Mouse (Mus musculus): Measurements from ENCODE around the gene Nln. TPM values are rescaled to one million over a fixed set of nuclear protein-coding genes. Genes with fewer than 3 reads are reported as not detected.

Gene Nln
- polyA plus RNA-seq, 1 experiment = 10.8 TPM

DNA sequence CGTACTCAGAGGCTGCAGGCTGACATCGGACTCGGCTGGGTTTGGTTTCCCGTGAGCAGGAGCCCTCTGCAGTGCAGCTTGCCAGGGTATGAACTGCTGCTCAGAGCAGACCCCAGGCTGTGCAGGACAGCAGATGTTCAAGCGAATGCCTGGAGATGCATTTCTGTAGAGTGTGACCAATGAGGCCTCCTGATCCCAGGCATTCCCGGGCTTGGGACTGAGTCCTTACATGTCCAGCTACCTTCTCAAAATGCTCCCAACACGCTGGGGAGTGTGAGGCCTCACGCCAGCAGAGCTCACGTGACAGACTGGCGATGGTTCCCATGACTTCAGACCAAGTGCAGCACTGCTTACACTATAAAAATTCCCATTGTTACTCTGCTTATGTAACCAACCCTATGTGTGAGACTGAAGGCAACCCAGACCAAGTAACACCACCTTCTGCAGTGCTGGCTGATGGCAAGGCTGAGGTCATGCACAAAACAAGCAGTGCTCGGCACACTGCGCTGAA, 77.5 kb downstream of the Nln start:
- no peak overlapping the region for H3ac ChIP-seq (ENCODE audit: control insufficient read depth, insufficient read length)
- peaks cover 3% of the 10 kb centered on the region for H3K36me3 ChIP-seq (ENCODE audit: control insufficient read depth, insufficient read depth)
- no peaks in the 10 kb centered on the region for H3K27me3 ChIP-seq (ENCODE audit: control insufficient read depth, insufficient read depth, insufficient read length)
- H3K4me2 ChIP-seq (ENCODE audit: low read depth) = no peak overlapping the region
- no peak for TF ChIP-seq SRF (IDR thresholded peaks at IDR 0.05; ENCODE audit: control insufficient read depth, insufficient read length, low read depth)
- no peak for TF ChIP-seq POLR2AphosphoS2 (IDR thresholded peaks at IDR 0.05; ENCODE audit: insufficient read length, low read depth)
- TF ChIP-seq MYOG (IDR thresholded peaks at IDR 0.05; ENCODE audit: control insufficient read depth in 1 of 3, insufficient read depth in 1 of 3, insufficient read length in 2 of 3, low read depth in 2 of 3) = no peak
- no peaks in the 10 kb centered on the region for H3K79me2 ChIP-seq (ENCODE audit: control insufficient read depth, insufficient read depth)
- H3K4me3 ChIP-seq = no peak overlapping the region

DNA sequence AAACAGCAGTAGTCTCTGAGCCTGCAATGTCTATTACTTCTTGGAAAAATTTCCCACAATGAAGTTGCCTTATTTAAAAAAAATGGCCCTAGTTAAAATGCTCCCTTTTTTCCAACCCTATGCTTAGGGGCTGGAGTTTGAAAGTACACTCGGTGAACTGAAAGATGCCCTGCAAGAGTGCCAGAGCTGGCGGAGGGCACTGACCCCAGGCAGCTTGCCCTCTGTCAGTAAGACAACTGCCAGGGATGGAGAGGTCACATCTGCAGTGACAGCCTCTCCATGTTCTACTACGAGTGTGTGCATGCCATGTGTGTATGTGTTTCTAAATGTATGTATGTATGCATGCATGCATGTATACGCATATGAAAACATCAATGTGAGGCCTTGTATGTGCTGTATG, 78.5 kb downstream of the Nln start:
- no peak overlapping the region for H3K4me3 ChIP-seq
- TF ChIP-seq MYOD1 (IDR thresholded peaks at IDR 0.05; ENCODE audit: control insufficient read depth in 1 of 3, insufficient read length in 2 of 3, low read depth in 2 of 3) = no peak
- TF ChIP-seq E2F4 (IDR thresholded peaks at IDR 0.05; ENCODE audit: insufficient read depth) = no peak
- no peak for TF ChIP-seq REST (IDR thresholded peaks at IDR 0.05; ENCODE audit: insufficient read depth, insufficient read length)
- no peak for TF ChIP-seq MAX (IDR thresholded peaks at IDR 0.05; ENCODE audit: low read depth)
- no peak for TF ChIP-seq SRF (IDR thresholded peaks at IDR 0.05; ENCODE audit: control insufficient read depth, insufficient read length, low read depth)
- no peak for TF ChIP-seq USF1 (IDR thresholded peaks at IDR 0.05; ENCODE audit: low read depth)
- no peak for TF ChIP-seq CEBPB (IDR thresholded peaks at IDR 0.05; ENCODE audit: insufficient read depth, poor library complexity, severe bottlenecking)
- TF ChIP-seq TCF3 (IDR thresholded peaks at IDR 0.05; ENCODE audit: insufficient read length, low read depth) = no peak
- no peak for TF ChIP-seq POLR2AphosphoS2 (IDR thresholded peaks at IDR 0.05; ENCODE audit: insufficient read length, low read depth)
- no peak for TF ChIP-seq MYOG (IDR thresholded peaks at IDR 0.05; ENCODE audit: control insufficient read depth in 1 of 3, insufficient read depth in 1 of 3, insufficient read length in 2 of 3, low read depth in 2 of 3)
- no peak for TF ChIP-seq POLR2A (IDR thresholded peaks at IDR 0.05; ENCODE audit: insufficient read length, low read depth)
- no peak for TF ChIP-seq TCF12 (IDR thresholded peaks at IDR 0.05; ENCODE audit: insufficient read depth, poor library complexity, severe bottlenecking)
- no peak overlapping the region for H3K4me2 ChIP-seq (ENCODE audit: low read depth)
- no peaks in the 10 kb centered on the region for H3K79me2 ChIP-seq (ENCODE audit: control insufficient read depth, insufficient read depth)
- H3K36me3 ChIP-seq (ENCODE audit: control insufficient read depth, insufficient read depth) = peaks cover 3% of the 10 kb centered on the region
- no peak overlapping the region for H3ac ChIP-seq (ENCODE audit: control insufficient read depth, insufficient read length)
- H3K27me3 ChIP-seq (ENCODE audit: control insufficient read depth, insufficient read depth, insufficient read length) = no peaks in the 10 kb centered on the region

DNA sequence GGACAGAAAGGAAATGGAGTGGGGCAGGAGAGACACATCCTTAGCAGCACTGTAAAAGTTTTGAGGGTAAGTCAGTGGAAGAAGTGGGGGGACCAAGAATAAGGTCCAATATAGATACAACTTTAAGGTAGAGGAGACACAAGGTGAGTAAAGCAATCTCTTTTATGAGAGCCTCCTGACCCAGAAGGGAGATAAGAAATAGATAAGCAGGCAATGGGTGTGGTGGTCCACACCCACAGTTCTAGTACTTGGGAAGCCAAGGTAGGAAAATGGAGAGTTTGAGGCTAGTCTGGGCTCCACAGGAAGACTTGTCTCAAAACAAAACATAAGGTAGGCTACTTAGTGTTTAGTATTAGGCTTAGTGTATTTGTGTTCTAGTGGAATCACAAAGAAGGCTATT, 79.9 kb downstream of the Nln start:
- TF ChIP-seq CEBPB (IDR thresholded peaks at IDR 0.05; ENCODE audit: insufficient read depth, poor library complexity, severe bottlenecking) (no peak), MAX (IDR thresholded peaks at IDR 0.05; ENCODE audit: low read depth) (no peak), USF1 (IDR thresholded peaks at IDR 0.05; ENCODE audit: low read depth) (no peak), POLR2A (IDR thresholded peaks at IDR 0.05; ENCODE audit: insufficient read length, low read depth) (no peak), E2F4 (IDR thresholded peaks at IDR 0.05; ENCODE audit: insufficient read depth) (no peak), MYOD1 (IDR thresholded peaks at IDR 0.05; ENCODE audit: control insufficient read depth in 1 of 3, insufficient read length in 2 of 3, low read depth in 2 of 3) (no peak), TCF3 (IDR thresholded peaks at IDR 0.05; ENCODE audit: insufficient read length, low read depth) (no peak), SRF (IDR thresholded peaks at IDR 0.05; ENCODE audit: control insufficient read depth, insufficient read length, low read depth) (no peak), TCF12 (IDR thresholded peaks at IDR 0.05; ENCODE audit: insufficient read depth, poor library complexity, severe bottlenecking) (no peak), REST (IDR thresholded peaks at IDR 0.05; ENCODE audit: insufficient read depth, insufficient read length) (no peak), POLR2AphosphoS2 (IDR thresholded peaks at IDR 0.05; ENCODE audit: insufficient read length, low read depth) (no peak), MYOG (IDR thresholded peaks at IDR 0.05; ENCODE audit: control insufficient read depth in 1 of 3, insufficient read depth in 1 of 3, insufficient read length in 2 of 3, low read depth in 2 of 3) (no peak)
- Histone ChIP-seq H3ac (ENCODE audit: control insufficient read depth, insufficient read length) (no peak overlapping the region), H3K4me3 (no peak overlapping the region)

DNA sequence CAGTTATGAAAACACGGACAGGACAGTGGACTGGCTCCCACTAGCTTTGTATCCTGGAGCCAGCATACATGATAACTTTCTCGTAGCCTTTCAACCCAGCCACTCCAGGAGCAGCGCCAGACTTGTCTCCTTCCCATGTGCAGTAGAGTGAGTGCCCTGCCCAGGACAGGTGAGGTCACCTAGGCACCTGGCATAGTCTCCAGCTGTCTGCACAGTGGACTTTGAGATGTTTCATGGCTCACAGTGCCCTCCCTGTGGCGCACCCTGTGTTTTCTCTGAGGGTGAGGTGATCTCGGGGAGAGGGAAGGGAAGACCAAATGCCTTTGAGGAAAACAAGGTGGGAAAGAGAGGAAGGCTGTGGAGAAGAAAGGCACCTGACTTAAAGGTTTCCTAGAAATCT, 80.3 kb downstream of the Nln start:
- H3K79me2 ChIP-seq (ENCODE audit: control insufficient read depth, insufficient read depth) = no peaks in the 10 kb centered on the region
- H3K4me3 ChIP-seq = no peak overlapping the region
- H3ac ChIP-seq (ENCODE audit: control insufficient read depth, insufficient read length) = no peak overlapping the region
- H3K36me3 ChIP-seq (ENCODE audit: control insufficient read depth, insufficient read depth) = peaks cover 3% of the 10 kb centered on the region
- TF ChIP-seq REST (IDR thresholded peaks at IDR 0.05; ENCODE audit: insufficient read depth, insufficient read length) = no peak
- TF ChIP-seq USF1 (IDR thresholded peaks at IDR 0.05; ENCODE audit: low read depth) = no peak
- no peak for TF ChIP-seq TCF12 (IDR thresholded peaks at IDR 0.05; ENCODE audit: insufficient read depth, poor library complexity, severe bottlenecking)
- no peak for TF ChIP-seq MYOD1 (IDR thresholded peaks at IDR 0.05; ENCODE audit: control insufficient read depth in 1 of 3, insufficient read length in 2 of 3, low read depth in 2 of 3)
- TF ChIP-seq CEBPB (IDR thresholded peaks at IDR 0.05; ENCODE audit: insufficient read depth, poor library complexity, severe bottlenecking) = no peak
- TF ChIP-seq E2F4 (IDR thresholded peaks at IDR 0.05; ENCODE audit: insufficient read depth) = no peak
- no peak for TF ChIP-seq POLR2AphosphoS2 (IDR thresholded peaks at IDR 0.05; ENCODE audit: insufficient read length, low read depth)
- TF ChIP-seq POLR2A (IDR thresholded peaks at IDR 0.05; ENCODE audit: insufficient read length, low read depth) = no peak
- no peak overlapping the region for H3K4me2 ChIP-seq (ENCODE audit: low read depth)
- no peaks in the 10 kb centered on the region for H3K27me3 ChIP-seq (ENCODE audit: control insufficient read depth, insufficient read depth, insufficient read length)

More for the DNA sequence above, 79.9 kb downstream of the Nln start:
- no peak overlapping the region for H3K4me2 ChIP-seq (ENCODE audit: low read depth)
- H3K27me3 ChIP-seq (ENCODE audit: control insufficient read depth, insufficient read depth, insufficient read length) = no peaks in the 10 kb centered on the region
- no peaks in the 10 kb centered on the region for H3K79me2 ChIP-seq (ENCODE audit: control insufficient read depth, insufficient read depth)
- H3K36me3 ChIP-seq (ENCODE audit: control insufficient read depth, insufficient read depth) = peaks cover 3% of the 10 kb centered on the region

DNA sequence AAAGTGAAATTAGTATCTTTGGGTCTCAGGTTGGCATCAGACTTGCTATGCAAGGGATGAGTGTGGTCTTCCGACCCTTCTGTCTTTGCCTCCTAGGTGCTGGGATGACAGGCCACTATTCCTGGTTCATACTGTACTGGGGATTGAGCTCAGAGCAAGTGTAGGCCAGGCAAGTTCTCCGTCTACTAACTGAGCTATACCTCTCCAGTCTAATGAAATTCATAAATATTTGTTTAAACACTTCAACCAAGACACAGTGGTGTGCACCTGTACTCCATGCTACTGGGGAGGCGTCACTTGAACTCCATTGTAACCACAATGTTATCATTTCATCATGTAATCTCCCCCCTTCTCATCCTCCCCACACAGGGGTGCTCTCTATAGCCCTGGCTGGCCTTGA, 82.9 kb downstream of the Nln start:
- Histone ChIP-seq H3K4me2 (ENCODE audit: low read depth) (no peak overlapping the region), H3K27me3 (ENCODE audit: control insufficient read depth, insufficient read depth, insufficient read length) (no peaks in the 10 kb centered on the region), H3K79me2 (ENCODE audit: control insufficient read depth, insufficient read depth) (no peaks in the 10 kb centered on the region), H3K36me3 (ENCODE audit: control insufficient read depth, insufficient read depth) (peaks cover 3% of the 10 kb centered on the region), H3K4me3 (no peak overlapping the region), H3ac (ENCODE audit: control insufficient read depth, insufficient read length) (no peak overlapping the region)
- TF ChIP-seq MYOD1 (IDR thresholded peaks at IDR 0.05; ENCODE audit: control insufficient read depth in 1 of 3, insufficient read length in 2 of 3, low read depth in 2 of 3) = no peak
- no peak for TF ChIP-seq REST (IDR thresholded peaks at IDR 0.05; ENCODE audit: insufficient read depth, insufficient read length)
- TF ChIP-seq CEBPB (IDR thresholded peaks at IDR 0.05; ENCODE audit: insufficient read depth, poor library complexity, severe bottlenecking) = no peak
- no peak for TF ChIP-seq TCF12 (IDR thresholded peaks at IDR 0.05; ENCODE audit: insufficient read depth, poor library complexity, severe bottlenecking)
- no peak for TF ChIP-seq E2F4 (IDR thresholded peaks at IDR 0.05; ENCODE audit: insufficient read depth)
- TF ChIP-seq TCF3 (IDR thresholded peaks at IDR 0.05; ENCODE audit: insufficient read length, low read depth) = no peak
- no peak for TF ChIP-seq SRF (IDR thresholded peaks at IDR 0.05; ENCODE audit: control insufficient read depth, insufficient read length, low read depth)
- no peak for TF ChIP-seq POLR2AphosphoS2 (IDR thresholded peaks at IDR 0.05; ENCODE audit: insufficient read length, low read depth)
- no peak for TF ChIP-seq POLR2A (IDR thresholded peaks at IDR 0.05; ENCODE audit: insufficient read length, low read depth)
- TF ChIP-seq USF1 (IDR thresholded peaks at IDR 0.05; ENCODE audit: low read depth) = no peak
- no peak for TF ChIP-seq MAX (IDR thresholded peaks at IDR 0.05; ENCODE audit: low read depth)
- TF ChIP-seq MYOG (IDR thresholded peaks at IDR 0.05; ENCODE audit: control insufficient read depth in 1 of 3, insufficient read depth in 1 of 3, insufficient read length in 2 of 3, low read depth in 2 of 3) = no peak
